Comparison of ENCODE assay signal across 8 mouse cellular contexts in genomic region chr4:140555273-140555672, GRCm38 (mm10).
DNase-seq lines count a peak whose midpoint lies in the region; ATAC-seq and TF ChIP-seq lines count a peak whose summit lies in the region.

No protein-coding gene starts in this region.

- no peak overlapping the region for H3K4me2 ChIP-seq in kidney, postnatal 0 days (ENCODE audit: low read length)
- H3K4me2 ChIP-seq in liver, embryonic 12.5 days, result no peak overlapping the region

- no peak for TF ChIP-seq POLR2A in olfactory bulb, adult 2 months (IDR thresholded peaks at IDR 0.05; ENCODE audit: insufficient read depth, low read depth, low read length)

- H3K27me3 ChIP-seq in kidney, postnatal 0 days (ENCODE audit: insufficient read depth, low read length), result no peaks in the 10 kb centered on the region
- no peaks in the 10 kb centered on the region for H3K27me3 ChIP-seq in liver, embryonic 12.5 days (replicated peaks)

- no peak for ATAC-seq in kidney, postnatal 0 days (replicated peaks; ENCODE audit: low FRiP score, low read depth)
- 0 out of 2 replicates have a peak, but pooled peaks have one; percentile 11 for ATAC-seq in liver, embryonic 12.5 days

- WGBS in kidney, postnatal 0 days, result 56% methylated on average over 7 of the region's 7 CpGs
- 42% methylated on average over 7 of the region's 7 CpGs for WGBS in liver, embryonic 12.5 days (ENCODE audit: insufficient replicate concordance)
- 52% methylated on average over 7 of the region's 7 CpGs for WGBS in olfactory bulb, adult 2 months

- H3K9ac ChIP-seq in kidney, postnatal 0 days (ENCODE audit: low read depth, low read length), result no peak overlapping the region
- H3K9ac ChIP-seq in liver, embryonic 12.5 days, result no peak overlapping the region

- no peaks in the 10 kb centered on the region for H3K4me1 ChIP-seq in kidney, postnatal 0 days (replicated peaks; ENCODE audit: insufficient read depth, low read length)
- 0 out of 2 replicates have a peak, but pooled peaks cover 7% of the 10 kb centered on the region for H3K4me1 ChIP-seq in liver, embryonic 12.5 days
- H3K4me1 ChIP-seq in olfactory bulb, adult 2 months (ENCODE audit: control insufficient read depth, insufficient read depth, low read length), result peaks cover 2% of the 10 kb centered on the region

- no peak overlapping the region for H3K4me3 ChIP-seq in kidney, postnatal 0 days (replicated peaks; ENCODE audit: low read depth, low read length)
- no peak overlapping the region for H3K4me3 ChIP-seq in liver, embryonic 12.5 days
- no peak overlapping the region for H3K4me3 ChIP-seq in olfactory bulb, adult 2 months (ENCODE audit: insufficient read depth, low read depth, low read length)

- peak; percentile 55 for DNase-seq in ovary, postnatal 36 days (ENCODE audit: low spot score)
- DNase-seq in ovary, adult 18-20 months (ENCODE audit: low spot score), result no peak
- peak; percentile 67 for DNase-seq in c-Kit-positive CD71-positive TER-119-negative erythroid progenitor cells, embryonic 14.5 days (ENCODE audit: low read depth)
- peak; percentile 58 for DNase-seq in forelimb bud, embryonic 11.5 days (ENCODE audit: low read depth, low spot score)
- DNase-seq in kidney, postnatal 0 days (ENCODE audit: low spot score), result peak; percentile 73
- DNase-seq in thymus, postnatal 25 days, result peak; percentile 68

- no peaks in the 10 kb centered on the region for H3K9me3 ChIP-seq in kidney, postnatal 0 days (replicated peaks; ENCODE audit: low read length)
- H3K9me3 ChIP-seq in liver, embryonic 12.5 days (replicated peaks), result no peaks in the 10 kb centered on the region

- H3K36me3 ChIP-seq in kidney, postnatal 0 days (ENCODE audit: insufficient read depth, low read length), result peaks cover 45% of the 10 kb centered on the region
- H3K36me3 ChIP-seq in liver, embryonic 12.5 days, result peaks cover 27% of the 10 kb centered on the region

- peak; percentile 75 for TF ChIP-seq CTCF in kidney, postnatal 0 days (IDR thresholded peaks at IDR 0.05; ENCODE audit: low read depth)
- peak; percentile 73 for TF ChIP-seq CTCF in olfactory bulb, adult 2 months (IDR thresholded peaks at IDR 0.05; ENCODE audit: insufficient read depth, low read depth, low read length)

- H3K27ac ChIP-seq in kidney, postnatal 0 days, result no peak overlapping the region
- no peak overlapping the region for H3K27ac ChIP-seq in liver, embryonic 12.5 days
- H3K27ac ChIP-seq in olfactory bulb, adult 2 months (ENCODE audit: insufficient read depth, low read depth, low read length), result no peak overlapping the region
